Mouse (Mus musculus): Measurements from ENCODE around the gene Mindy3.

- TF ChIP-seq CTCF (IDR thresholded peaks at IDR 0.05; ENCODE audit: low read depth) (no peak), EP300 (IDR thresholded peaks at IDR 0.05; ENCODE audit: low read depth) (no peak)
Measured at GRCm38 (mm10) chr2:12412309-12412708, 7.0 kb downstream of the Mindy3 start.
